Mouse (Mus musculus) bone marrow macrophage, adult 2 months (primary cell): ENCODE data around the gene Endog.

ENCODE experiments used
- CTCF ChIP-seq: IDR thresholded peaks from 2 replicates; pipeline ENCODE4 v1.5.1; 2012; ENCODE audit warnings: low read depth, mild to moderate bottlenecking, low read length, moderate library complexity
- POLR2A ChIP-seq: IDR thresholded peaks from 2 replicates; pipeline ENCODE4 v1.6.1; 2012; ENCODE audit warnings: mild to moderate bottlenecking, low read depth, low read length, borderline replicate concordance

- TF ChIP-seq CTCF (no peak), POLR2A (no peak)
Measured at GRCm38 (mm10) chr2:30199984-30200383, 28.7 kb downstream of the Endog start.
